8 mouse cellular contexts compared by ENCODE assay signal in the genomic region with DNA sequence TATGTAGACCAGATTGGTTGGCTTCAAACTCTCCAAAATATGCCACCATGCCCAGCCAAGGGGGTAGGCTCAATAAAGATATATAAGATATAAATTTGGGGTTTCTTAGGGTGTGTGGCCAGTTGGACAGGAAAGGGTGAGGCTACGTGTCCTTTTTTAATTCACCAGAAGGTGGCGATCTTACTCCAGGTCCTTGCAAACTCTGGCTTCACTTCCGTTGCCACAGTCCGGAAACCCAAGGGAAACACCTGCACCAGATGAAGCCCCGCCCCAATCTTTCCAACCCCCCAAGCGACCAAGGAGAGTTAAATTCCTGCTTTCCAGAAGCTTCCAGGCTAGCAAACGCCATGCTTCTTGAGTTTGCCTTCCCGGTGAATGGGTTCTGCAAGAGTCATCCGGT. TPM values are rescaled to one million over a fixed set of nuclear protein-coding genes. Genes with fewer than 3 reads are reported as not detected.
DNase-seq lines count a peak whose midpoint lies in the region; ATAC-seq and TF ChIP-seq lines count a peak whose summit lies in the region.

No protein-coding gene starts in this region.

- peak; percentile 66 for ATAC-seq in heart, postnatal 0 days (ENCODE audit: insufficient read depth, low read depth)
- peak; percentile 74; the same call in 1 of the 2 replicates for ATAC-seq in neural tube, embryonic 14.5 days (ENCODE audit: low read depth)

- H3K27me3 ChIP-seq in CH12.LX (replicated peaks) = no peaks in the 10 kb centered on the region
- no peaks in the 10 kb centered on the region for H3K27me3 ChIP-seq in forebrain, embryonic 10.5 days (ENCODE audit: poor library complexity, severe bottlenecking)
- H3K27me3 ChIP-seq in heart, postnatal 0 days (ENCODE audit: control insufficient read depth, insufficient read depth, low read length) = no peaks in the 10 kb centered on the region
- no peaks in the 10 kb centered on the region for H3K27me3 ChIP-seq in neural tube, embryonic 14.5 days (ENCODE audit: control insufficient read depth, insufficient read depth, low read length)

- 19% methylated on average over 9 of the region's 9 CpGs for WGBS in forebrain, embryonic 10.5 days
- WGBS in heart, postnatal 0 days = 19% methylated on average over 9 of the region's 9 CpGs
- WGBS in lung, adult 2 months = 12% methylated on average over 9 of the region's 9 CpGs
- 22% methylated on average over 9 of the region's 9 CpGs for WGBS in neural tube, embryonic 14.5 days

- H3K27ac ChIP-seq in CH12.LX (ENCODE audit: insufficient read depth, low read depth) = no peak overlapping the region
- H3K27ac ChIP-seq in forebrain, embryonic 10.5 days = no peak overlapping the region
- H3K27ac ChIP-seq in heart, postnatal 0 days (ENCODE audit: low read depth) = no peak overlapping the region
- no peak overlapping the region for H3K27ac ChIP-seq in neural tube, embryonic 14.5 days (ENCODE audit: low read depth, low read length)

- TF ChIP-seq EP300 in CH12.LX (IDR thresholded peaks at IDR 0.05; ENCODE audit: low read length) = peak; percentile 48; the same call in 1 of the 2 replicates
- peak; percentile 84 for TF ChIP-seq EP300 in heart, postnatal 0 days (IDR thresholded peaks at IDR 0.05; ENCODE audit: low read depth)

- no peaks in the 10 kb centered on the region for H3K36me3 ChIP-seq in CH12.LX (replicated peaks in 1 of 2; ENCODE audit: control insufficient read depth in 1 of 2, insufficient read depth in 1 of 2, low read length in 1 of 2)
- H3K36me3 ChIP-seq in forebrain, embryonic 10.5 days (replicated peaks) = no peaks in the 10 kb centered on the region
- no peaks in the 10 kb centered on the region for H3K36me3 ChIP-seq in heart, postnatal 0 days (replicated peaks; ENCODE audit: control insufficient read depth, insufficient read depth, low read length)
- H3K36me3 ChIP-seq in neural tube, embryonic 14.5 days (ENCODE audit: control insufficient read depth, insufficient read depth, low read length) = no peaks in the 10 kb centered on the region

- H3K9me3 ChIP-seq in CH12.LX (replicated peaks; ENCODE audit: low read length) = no peaks in the 10 kb centered on the region
- no peaks in the 10 kb centered on the region for H3K9me3 ChIP-seq in forebrain, embryonic 10.5 days
- no peaks in the 10 kb centered on the region for H3K9me3 ChIP-seq in heart, postnatal 0 days (replicated peaks; ENCODE audit: control insufficient read depth, low read length)
- H3K9me3 ChIP-seq in neural tube, embryonic 14.5 days (ENCODE audit: control insufficient read depth, low read length) = no peaks in the 10 kb centered on the region

- in situ Hi-C loops in CH12.LX (cut with MboI; ENCODE audit: low pct_ligation_motif_present, low pct_unique_long_range_greater_than_20kb, low sequenced_read_pairs) = no loop called here

- DNase-seq in CH12.LX (ENCODE audit: extremely low read depth) = peak; percentile 89
- DNase-seq in adrenal gland, adult (ENCODE audit: inconsistent age in 2 of 2, low spot score in 1 of 2) = peak; percentile 68 to 93
- peak; percentile 65 for DNase-seq in forebrain, embryonic 10.5 days (ENCODE audit: extremely low spot score, low spot score)
- peak; percentile 84 for DNase-seq in heart, postnatal 0 days (ENCODE audit: low spot score)
- peak; percentile 82 for DNase-seq in kidney, postnatal 10 days
- peak; percentile 74 for DNase-seq in lung, adult 2 months
- DNase-seq in thymus, postnatal 14 days = peak; percentile 89

- H3K9ac ChIP-seq in CH12.LX (ENCODE audit: insufficient read depth, low read depth) = peak overlapping the region; percentile 71
- no peak overlapping the region for H3K9ac ChIP-seq in heart, postnatal 0 days (replicated peaks; ENCODE audit: low read depth, low read length)
- no peak overlapping the region for H3K9ac ChIP-seq in neural tube, embryonic 14.5 days (replicated peaks; ENCODE audit: low read depth, low read length)

- H3K79me2 ChIP-seq in CH12.LX (replicated peaks; ENCODE audit: control insufficient read depth, extremely low read depth, insufficient read depth, poor library complexity, severe bottlenecking) = no peaks in the 10 kb centered on the region

- TF ChIP-seq POLR2A in CH12.LX (IDR thresholded peaks at IDR 0.05; ENCODE audit: low read depth, low read length) = peak; percentile 43; the same call in 1 of the 2 replicates
- TF ChIP-seq POLR2A in lung, adult 2 months (IDR thresholded peaks at IDR 0.05; ENCODE audit: borderline replicate concordance, extremely low read depth, low read depth, low read length) = no peak

- H3K4me3 ChIP-seq in CH12.LX (replicated peaks in 1 of 3; ENCODE audit: low read depth in 2 of 3, low read length in 2 of 3, poor library complexity in 1 of 3) = peak overlapping the region; percentile 49 to 62 (median 54)
- no peak overlapping the region for H3K4me3 ChIP-seq in forebrain, embryonic 10.5 days
- no peak overlapping the region for H3K4me3 ChIP-seq in heart, postnatal 0 days (ENCODE audit: low read depth, low read length)
- H3K4me3 ChIP-seq in lung, adult 2 months (replicated peaks; ENCODE audit: extremely low read depth, low read depth, low read length) = no peak overlapping the region
- H3K4me3 ChIP-seq in neural tube, embryonic 14.5 days (ENCODE audit: low read depth, low read length) = no peak overlapping the region

- peak; percentile 97 for TF ChIP-seq RAD21 in CH12.LX (IDR thresholded peaks at IDR 0.05; ENCODE audit: low read depth, low read length)

- H3K4me2 ChIP-seq in CH12.LX (ENCODE audit: insufficient read depth, low read depth, poor library complexity, severe bottlenecking) = peak overlapping the region; percentile 78
- H3K4me2 ChIP-seq in heart, postnatal 0 days (ENCODE audit: low read depth, low read length) = no peak overlapping the region
- H3K4me2 ChIP-seq in neural tube, embryonic 14.5 days (ENCODE audit: low read depth, low read length) = no peak overlapping the region

- dilution Hi-C loops in CH12.LX (cut with MboI; ENCODE audit: extremely low pct_ligation_motif_present, extremely low pct_unique_long_range_greater_than_20kb, low sequenced_read_pairs) = no loop called here

- TF ChIP-seq CTCF in CH12.LX (conservative IDR thresholded peaks at IDR 0.05 in 1 of 2, IDR thresholded peaks at IDR 0.05 in 1 of 2; ENCODE audit: low read depth in 2 of 2, low read length in 2 of 2) = peak; percentile 69 to 96
- peak; percentile 82 for TF ChIP-seq CTCF in heart, postnatal 0 days (IDR thresholded peaks at IDR 0.05; ENCODE audit: low read depth)
- peak; percentile 84 for TF ChIP-seq CTCF in lung, adult 2 months (IDR thresholded peaks at IDR 0.05; ENCODE audit: insufficient read depth, low read length)

- peaks cover 4 to 17% of the 10 kb centered on the region in 2 experiments; a peak in 3 of 4 replicates for H3K4me1 ChIP-seq in CH12.LX (ENCODE audit: control insufficient read depth in 1 of 2, insufficient read depth in 2 of 2)
- peaks cover 10% of the 10 kb centered on the region; the same call in 1 of the 2 replicates for H3K4me1 ChIP-seq in forebrain, embryonic 10.5 days
- peaks cover 5% of the 10 kb centered on the region for H3K4me1 ChIP-seq in heart, postnatal 0 days (ENCODE audit: control insufficient read depth, insufficient read depth)
- H3K4me1 ChIP-seq in lung, adult 2 months (ENCODE audit: control insufficient read depth, insufficient read depth, low read length) = peaks cover 5% of the 10 kb centered on the region; the same call in 1 of the 2 replicates
- no peaks in the 10 kb centered on the region for H3K4me1 ChIP-seq in neural tube, embryonic 14.5 days (ENCODE audit: control insufficient read depth, insufficient read depth, low read length)

TF ChIP-seq in CH12.LX, 34 proteins besides CTCF, POLR2A, EP300 and RAD21 (continues in another document):
- no peak for TF ChIP-seq ZNF384 (IDR thresholded peaks at IDR 0.05; ENCODE audit: low read depth, low read length)
- peak; percentile 84 for TF ChIP-seq ZC3H11A (IDR thresholded peaks at IDR 0.05; ENCODE audit: low read depth, low read length)
- TF ChIP-seq IRF4 (IDR thresholded peaks at IDR 0.05; ENCODE audit: low read depth, low read length) = peak; percentile 77
- peak; percentile 63 for TF ChIP-seq HCFC1 (IDR thresholded peaks at IDR 0.05; ENCODE audit: low read depth, low read length)
- TF ChIP-seq ZKSCAN1 (IDR thresholded peaks at IDR 0.05; ENCODE audit: borderline replicate concordance, low read depth, low read length) = no peak
- no peak for TF ChIP-seq RCOR1 (conservative IDR thresholded peaks at IDR 0.05; ENCODE audit: low read depth, low read length)
- no peak for TF ChIP-seq UBTF (IDR thresholded peaks at IDR 0.05; ENCODE audit: low read depth, low read length)

RNA-seq across cellular contexts. Expression of a gene that starts 0.4 kb away (rescaled TPM):
- 50.7 and 54.3 TPM in 2 replicates for total RNA-seq in CH12.LX (2012; rRNA removed)
- 44.7 and 49.4 TPM in 2 replicates for total RNA-seq in CH12.LX (2014; rRNA removed)
- 45.9 and 52.5 TPM in 2 replicates for polyA plus RNA-seq in CH12.LX (2012; ENCODE audit: insufficient read length, low read depth)
- 41.9 and 42.0 TPM in 2 replicates for polyA plus RNA-seq in forebrain, embryonic 10.5 days (2016; fragmentation: Nextera tagmentation; extraction: Ambion mirVana)
- 529 and 840 TPM in 2 replicates for total RNA-seq in heart, postnatal 0 days (2014; rRNA removed; ENCODE audit: low replicate concordance)
- polyA plus RNA-seq in heart, postnatal 0 days (2015; fragmentation: Nextera tagmentation; extraction: Ambion mirVana) = 128 and 145 TPM in 2 replicates
- polyA plus RNA-seq in lung, adult 2 months (2012; rRNA removed) = 556 and 717 TPM in 2 replicates
- polyA plus RNA-seq in neural tube, embryonic 14.5 days (2014; fragmentation: Nextera tagmentation; extraction: Ambion mirVana) = 11.7 and 17.9 TPM in 2 replicates

RNA-seq across cellular contexts. Expression of a gene that starts 46.4 kb away (rescaled TPM):
- total RNA-seq in CH12.LX (2012; rRNA removed) (76.8 and 98.1 TPM in 2 replicates), CH12.LX (2014; rRNA removed) (45.6 and 49.5 TPM in 2 replicates)
- polyA plus RNA-seq in CH12.LX (2012; ENCODE audit: insufficient read length, low read depth) = 34.9 and 37.5 TPM in 2 replicates
- polyA plus RNA-seq in forebrain, embryonic 10.5 days (2016; fragmentation: Nextera tagmentation; extraction: Ambion mirVana) = 20.2 and 21.4 TPM in 2 replicates
- 87.5 and 130 TPM in 2 replicates for total RNA-seq in heart, postnatal 0 days (2014; rRNA removed; ENCODE audit: low replicate concordance)
- 65.5 and 67.2 TPM in 2 replicates for polyA plus RNA-seq in heart, postnatal 0 days (2015; fragmentation: Nextera tagmentation; extraction: Ambion mirVana)
- polyA plus RNA-seq in lung, adult 2 months (2012; rRNA removed) = 98.6 and 156 TPM in 2 replicates
- 38.4 and 40.2 TPM in 2 replicates for polyA plus RNA-seq in neural tube, embryonic 14.5 days (2014; fragmentation: Nextera tagmentation; extraction: Ambion mirVana)

RNA-seq across cellular contexts. Expression of a gene that starts 59.7 kb away (rescaled TPM):
- total RNA-seq in CH12.LX (2012; rRNA removed) = 1.5 and 1.6 TPM in 2 replicates
- 5.5 and 6.9 TPM in 2 replicates for total RNA-seq in CH12.LX (2014; rRNA removed)
- 3.5 and 4.2 TPM in 2 replicates for polyA plus RNA-seq in CH12.LX (2012; ENCODE audit: insufficient read length, low read depth)
- 0.55 and 1.3 TPM in 2 replicates for polyA plus RNA-seq in forebrain, embryonic 10.5 days (2016; fragmentation: Nextera tagmentation; extraction: Ambion mirVana)
- 4,186 and 4,592 TPM in 2 replicates for total RNA-seq in heart, postnatal 0 days (2014; rRNA removed; ENCODE audit: low replicate concordance)
- 4,392 and 4,399 TPM in 2 replicates for polyA plus RNA-seq in heart, postnatal 0 days (2015; fragmentation: Nextera tagmentation; extraction: Ambion mirVana)
- polyA plus RNA-seq in lung, adult 2 months (2012; rRNA removed) = 0.26 and 1.5 TPM in 2 replicates
- 3.2 and 3.4 TPM in 2 replicates for polyA plus RNA-seq in neural tube, embryonic 14.5 days (2014; fragmentation: Nextera tagmentation; extraction: Ambion mirVana)

Comparison
In these comparisons a context has a peak if more than half of its experiments do, and no peak if none do; other contexts are left out.
1. H3K4me3 ChIP-seq: peak in CH12.LX (3 of 3); none in forebrain, embryonic 10.5 days (single experiment), heart, postnatal 0 days (single experiment), lung, adult 2 months (single experiment) and neural tube, embryonic 14.5 days (single experiment).
2. RNA of a gene that starts 59.7 kb away (polyA plus RNA-seq): 4,392 to 4,399 TPM in heart, postnatal 0 days; 3.5 to 4.2 TPM in CH12.LX, 3.2 to 3.4 TPM in neural tube, embryonic 14.5 days, 0.26 to 1.5 TPM in lung, adult 2 months and 0.55 to 1.3 TPM in forebrain, embryonic 10.5 days; every median in the first group is over 100 times any median in the second.
3. Peak in every context shown above with its lines, with median percentiles within 50 percentile points of each other: DNase-seq and CTCF ChIP-seq.